In genomic region chr7:109545255-109545993, GRCm38 (mm10) we compare ENCODE assay signal across 11 mouse cellular contexts. TPM values are rescaled to one million over a fixed set of nuclear protein-coding genes. Genes with fewer than 3 reads are reported as not detected.
DNase-seq lines count a peak whose midpoint lies in the region; ATAC-seq and TF ChIP-seq lines count a peak whose summit lies in the region.
"Had no signal": no experiment of that assay in that cellular context is flagged by ENCODE, and none has a peak within 500 bp of the region (broad histone marks: within the 10 kb centered on the region; RNA-seq: fewer than 3 reads in every experiment).

No protein-coding gene starts in this region.

- no peaks in the 10 kb centered on the region for H3K27me3 ChIP-seq in embryonic facial prominence, embryonic 14.5 days (replicated peaks; ENCODE audit: control insufficient read depth, insufficient read depth, low read length)
- no peaks in the 10 kb centered on the region for H3K27me3 ChIP-seq in embryonic facial prominence, embryonic 10.5 days (replicated peaks; ENCODE audit: low read depth, poor library complexity, severe bottlenecking)
- H3K27me3 ChIP-seq in neural tube, embryonic 13.5 days: no peaks in the 10 kb centered on the region
- no peaks in the 10 kb centered on the region for H3K27me3 ChIP-seq in heart, embryonic 16.5 days (ENCODE audit: control insufficient read depth, insufficient read depth, low read length)
- H3K27me3 ChIP-seq in small intestine, adult 2 months (ENCODE audit: control insufficient read depth, insufficient read depth, low read length): no peaks in the 10 kb centered on the region

- DNase-seq in embryonic facial prominence, embryonic 14.5 days (ENCODE audit: low spot score): no peak
- no peak for DNase-seq in embryonic facial prominence, embryonic 10.5 days (ENCODE audit: low spot score)
- DNase-seq in neural tube, embryonic 10.5 days (ENCODE audit: extremely low spot score, low spot score): no peak
- DNase-seq in right cerebral cortex, adult 2 months (ENCODE audit: low spot score in 2 of 2): no peak
- no peak for DNase-seq in right cerebral cortex, postnatal 14 days
- DNase-seq: kidney, adult 2 months had no signal

- no peaks in the 10 kb centered on the region for H3K4me1 ChIP-seq in embryonic facial prominence, embryonic 14.5 days (ENCODE audit: control insufficient read depth, insufficient read depth, low read length)
- H3K4me1 ChIP-seq in embryonic facial prominence, embryonic 10.5 days: no peaks in the 10 kb centered on the region
- H3K4me1 ChIP-seq in neural tube, embryonic 13.5 days (replicated peaks): peaks cover 6% of the 10 kb centered on the region; the same call in 1 of the 2 replicates
- peaks cover 11% of the 10 kb centered on the region; the same call in 1 of the 2 replicates for H3K4me1 ChIP-seq in heart, embryonic 16.5 days (ENCODE audit: control insufficient read depth, insufficient read depth, low read length)
- peaks cover 3% of the 10 kb centered on the region; the same call in 1 of the 2 replicates for H3K4me1 ChIP-seq in small intestine, adult 2 months (ENCODE audit: control insufficient read depth, insufficient read depth, insufficient read length, low read length)

- ATAC-seq in embryonic facial prominence, embryonic 14.5 days (ENCODE audit: low read depth): peak; percentile 37; the same call in 1 of the 2 replicates
- ATAC-seq in neural tube, embryonic 13.5 days (ENCODE audit: low read depth): no peak
- ATAC-seq in heart, embryonic 16.5 days (replicated peaks; ENCODE audit: extremely low read depth, insufficient read depth, low FRiP score): no peak; the same call in 1 of the 2 replicates

- peaks cover 69% of the 10 kb centered on the region for H3K36me3 ChIP-seq in embryonic facial prominence, embryonic 14.5 days (ENCODE audit: control insufficient read depth, insufficient read depth, low read length)
- peaks cover 87% of the 10 kb centered on the region for H3K36me3 ChIP-seq in embryonic facial prominence, embryonic 10.5 days (replicated peaks)
- H3K36me3 ChIP-seq in neural tube, embryonic 13.5 days: peaks cover 36% of the 10 kb centered on the region; the same call in 1 of the 2 replicates
- H3K36me3 ChIP-seq in heart, embryonic 16.5 days (ENCODE audit: control insufficient read depth, insufficient read depth): peaks cover 13% of the 10 kb centered on the region; the same call in 1 of the 2 replicates
- peaks cover 29% of the 10 kb centered on the region for H3K36me3 ChIP-seq in small intestine, adult 2 months (ENCODE audit: control insufficient read depth, insufficient read depth, low read length)

- H3K27ac ChIP-seq in embryonic facial prominence, embryonic 14.5 days (replicated peaks; ENCODE audit: low read depth, low read length): no peak overlapping the region
- no peak overlapping the region for H3K27ac ChIP-seq in embryonic facial prominence, embryonic 10.5 days (replicated peaks)
- peak overlapping the region; percentile 15 for H3K27ac ChIP-seq in neural tube, embryonic 13.5 days (replicated peaks)
- peak overlapping the region; percentile 54 for H3K27ac ChIP-seq in heart, embryonic 16.5 days (ENCODE audit: low read length)
- peak overlapping the region; percentile 38; the same call in 1 of the 2 replicates for H3K27ac ChIP-seq in small intestine, adult 2 months (ENCODE audit: insufficient read depth, low read depth, low read length)

- H3K9ac ChIP-seq in embryonic facial prominence, embryonic 14.5 days (ENCODE audit: low read depth, low read length): no peak overlapping the region
- H3K9ac ChIP-seq in neural tube, embryonic 13.5 days: no peak overlapping the region
- 0 out of 2 replicates have a peak overlapping the region, but pooled peaks have one; percentile 9 for H3K9ac ChIP-seq in heart, embryonic 16.5 days (ENCODE audit: low read length)

- no peak for TF ChIP-seq POLR2A in small intestine, adult 2 months (IDR thresholded peaks at IDR 0.05; ENCODE audit: low read depth, low read length)

- WGBS in embryonic facial prominence, embryonic 14.5 days: 82% methylated on average over 10 of the region's 10 CpGs
- WGBS in embryonic facial prominence, embryonic 10.5 days: 86% methylated on average over 10 of the region's 10 CpGs
- 83% methylated on average over 10 of the region's 10 CpGs for WGBS in neural tube, embryonic 13.5 days
- 66% methylated on average over 10 of the region's 10 CpGs for WGBS in heart, embryonic 16.5 days
- WGBS in small intestine, adult 2 months: 73% methylated on average over 10 of the region's 10 CpGs

- H3K4me3 ChIP-seq in embryonic facial prominence, embryonic 14.5 days (ENCODE audit: low read depth, low read length): no peak overlapping the region
- no peak overlapping the region for H3K4me3 ChIP-seq in embryonic facial prominence, embryonic 10.5 days
- H3K4me3 ChIP-seq in neural tube, embryonic 13.5 days: no peak overlapping the region
- H3K4me3 ChIP-seq in heart, embryonic 16.5 days (ENCODE audit: low read length): no peak overlapping the region
- no peak overlapping the region for H3K4me3 ChIP-seq in small intestine, adult 2 months (ENCODE audit: low read depth, low read length)
- H3K4me3 ChIP-seq: erythroblast, embryonic 14.5 days had no signal

- no peaks in the 10 kb centered on the region for H3K9me3 ChIP-seq in embryonic facial prominence, embryonic 14.5 days (ENCODE audit: control insufficient read depth, low read length)
- H3K9me3 ChIP-seq in embryonic facial prominence, embryonic 10.5 days: no peaks in the 10 kb centered on the region
- no peaks in the 10 kb centered on the region for H3K9me3 ChIP-seq in neural tube, embryonic 13.5 days
- H3K9me3 ChIP-seq in heart, embryonic 16.5 days (replicated peaks; ENCODE audit: control insufficient read depth, low read length): no peaks in the 10 kb centered on the region

- no peak for TF ChIP-seq CTCF in small intestine, adult 2 months (IDR thresholded peaks at IDR 0.05; ENCODE audit: extremely low read depth, insufficient read length, insufficient replicate concordance, low read depth, low read length)

- H3K4me2 ChIP-seq in embryonic facial prominence, embryonic 14.5 days (ENCODE audit: low read depth, low read length): no peak overlapping the region
- no peak overlapping the region for H3K4me2 ChIP-seq in neural tube, embryonic 13.5 days
- H3K4me2 ChIP-seq in heart, embryonic 16.5 days (ENCODE audit: low read depth, low read length): no peak overlapping the region
- H3K4me2 ChIP-seq: liver, embryonic 11.5 days had no signal

RNA-seq across cellular contexts. Expression of gene Rpl27a, which starts 26.5 kb away (rescaled TPM):
- polyA plus RNA-seq in embryonic facial prominence, embryonic 14.5 days (2014; fragmentation: Nextera tagmentation; extraction: Ambion mirVana): 152 and 153 TPM in 2 replicates
- polyA plus RNA-seq in embryonic facial prominence, embryonic 10.5 days (2016; fragmentation: Nextera tagmentation; extraction: Ambion mirVana): 132 and 136 TPM in 2 replicates
- polyA plus RNA-seq in neural tube, embryonic 13.5 days (2015; fragmentation: Nextera tagmentation; extraction: Ambion mirVana): 80.7 and 91.7 TPM in 2 replicates
- 71.3 and 74.1 TPM in 2 replicates for polyA plus RNA-seq in heart, embryonic 16.5 days (2015; fragmentation: Nextera tagmentation; extraction: Ambion mirVana)
- 232 and 339 TPM in 2 replicates for polyA plus RNA-seq in small intestine, adult 2 months (2012; rRNA removed)

RNA-seq across cellular contexts. Expression of gene Trim66, which starts 37.5 kb away (rescaled TPM):
- polyA plus RNA-seq in embryonic facial prominence, embryonic 14.5 days (2014; fragmentation: Nextera tagmentation; extraction: Ambion mirVana): 2.9 and 3.2 TPM in 2 replicates
- 0.15 and 0.22 TPM in 2 replicates for polyA plus RNA-seq in embryonic facial prominence, embryonic 10.5 days (2016; fragmentation: Nextera tagmentation; extraction: Ambion mirVana)
- 0.11 and 0.26 TPM in 2 replicates for polyA plus RNA-seq in neural tube, embryonic 13.5 days (2015; fragmentation: Nextera tagmentation; extraction: Ambion mirVana)
- polyA plus RNA-seq in heart, embryonic 16.5 days (2015; fragmentation: Nextera tagmentation; extraction: Ambion mirVana): 0.03 TPM in 1 of 2 replicates, not detected in the other
- 0.03 TPM in 1 of 2 replicates, not detected in the other for polyA plus RNA-seq in small intestine, adult 2 months (2012; rRNA removed)
- polyA plus RNA-seq: erythroblast, embryonic 14.5 days had no signal

Comparison
In these comparisons a context has a peak if more than half of its experiments do, and no peak if none do; other contexts are left out.
1. H3K27ac ChIP-seq: peak in neural tube, embryonic 13.5 days (single experiment), heart, embryonic 16.5 days (single experiment) and small intestine, adult 2 months (single experiment); none in embryonic facial prominence, embryonic 14.5 days (single experiment) and embryonic facial prominence, embryonic 10.5 days (single experiment).